Comparison of ENCODE assay signal across 16 mouse cellular contexts in genomic region chr13:53468171-53468570, GRCm38 (mm10). TPM values are rescaled to one million over a fixed set of nuclear protein-coding genes. Genes with fewer than 3 reads are reported as not detected.
DNase-seq lines count a peak whose midpoint lies in the region; ATAC-seq and TF ChIP-seq lines count a peak whose summit lies in the region.
"Had no signal": no experiment of that assay in that cellular context is flagged by ENCODE, and none has a peak within 500 bp of the region (broad histone marks: within the 10 kb centered on the region; RNA-seq: fewer than 3 reads in every experiment).

No protein-coding gene starts in this region.

- 13% methylated on average over 14 of the region's 14 CpGs for WGBS in forebrain, embryonic 11.5 days
- WGBS in forebrain, embryonic 13.5 days = 13% methylated on average over 14 of the region's 14 CpGs
- 43% methylated on average over 14 of the region's 14 CpGs for WGBS in embryonic facial prominence, embryonic 15.5 days
- 49% methylated on average over 14 of the region's 14 CpGs for WGBS in limb, embryonic 12.5 days

- H3K9ac ChIP-seq in forebrain, embryonic 11.5 days (ENCODE audit: low read length) = no peak overlapping the region
- H3K9ac ChIP-seq in forebrain, embryonic 13.5 days = no peak overlapping the region
- H3K9ac ChIP-seq in embryonic facial prominence, embryonic 15.5 days = no peak overlapping the region
- H3K9ac ChIP-seq in limb, embryonic 12.5 days (replicated peaks) = peak overlapping the region; percentile 9; the same call in 1 of the 2 replicates
- H3K9ac ChIP-seq: lung, embryonic 14.5 days had no signal

- no peaks in the 10 kb centered on the region for H3K9me3 ChIP-seq in forebrain, embryonic 11.5 days (ENCODE audit: control insufficient read depth, low read length)
- H3K9me3 ChIP-seq in forebrain, embryonic 13.5 days (replicated peaks) = no peaks in the 10 kb centered on the region
- H3K9me3 ChIP-seq in E14TG2a.4 (ENCODE audit: low read length) = no peaks in the 10 kb centered on the region
- no peaks in the 10 kb centered on the region for H3K9me3 ChIP-seq in embryonic facial prominence, embryonic 15.5 days (replicated peaks)
- no peaks in the 10 kb centered on the region for H3K9me3 ChIP-seq in limb, embryonic 12.5 days

- TF ChIP-seq CTCF in E14TG2a.4 (conservative IDR thresholded peaks at IDR 0.05; ENCODE audit: low read length) = no peak

- no peaks in the 10 kb centered on the region for H3K36me3 ChIP-seq in forebrain, embryonic 11.5 days (ENCODE audit: control insufficient read depth, insufficient read depth, low read length)
- no peaks in the 10 kb centered on the region for H3K36me3 ChIP-seq in forebrain, embryonic 13.5 days (ENCODE audit: poor library complexity, severe bottlenecking)
- no peaks in the 10 kb centered on the region for H3K36me3 ChIP-seq in E14TG2a.4 (ENCODE audit: insufficient read depth, low read length)
- no peaks in the 10 kb centered on the region for H3K36me3 ChIP-seq in embryonic facial prominence, embryonic 15.5 days
- H3K36me3 ChIP-seq in limb, embryonic 12.5 days = no peaks in the 10 kb centered on the region

- peaks cover 19% of the 10 kb centered on the region for H3K4me1 ChIP-seq in forebrain, embryonic 11.5 days (replicated peaks; ENCODE audit: control insufficient read depth, insufficient read depth, low read length)
- H3K4me1 ChIP-seq in forebrain, embryonic 13.5 days = peaks cover 20% of the 10 kb centered on the region
- peaks cover 78% of the 10 kb centered on the region for H3K4me1 ChIP-seq in E14TG2a.4 (replicated peaks; ENCODE audit: low read depth, low read length)
- H3K4me1 ChIP-seq in embryonic facial prominence, embryonic 15.5 days = peaks cover 37% of the 10 kb centered on the region
- H3K4me1 ChIP-seq in limb, embryonic 12.5 days (replicated peaks) = peaks cover 50% of the 10 kb centered on the region

- no peak for DNase-seq in forebrain, embryonic 11.5 days (ENCODE audit: low spot score)
- no peak for DNase-seq in cerebellum, adult 18-20 months
- DNase-seq in cerebellum, adult 9-11 months = no peak
- DNase-seq: adrenal gland, postnatal 36 days; heart, adult 18-20 months; liver; lung, embryonic 14.5 days; thymus, adult 2 months had no signal

- H3K4me3 ChIP-seq in forebrain, embryonic 11.5 days (ENCODE audit: low read depth, low read length) = no peak overlapping the region
- H3K4me3 ChIP-seq in forebrain, embryonic 13.5 days = no peak overlapping the region
- H3K4me3 ChIP-seq in E14TG2a.4 (replicated peaks; ENCODE audit: low read length) = peak overlapping the region; percentile 53
- H3K4me3 ChIP-seq in embryonic facial prominence, embryonic 15.5 days (replicated peaks) = 0 out of 2 replicates have a peak overlapping the region, but pooled peaks have one; percentile 3
- peak overlapping the region; percentile 30 for H3K4me3 ChIP-seq in limb, embryonic 12.5 days (replicated peaks)

- peaks cover 92% of the 10 kb centered on the region for H3K27me3 ChIP-seq in forebrain, embryonic 11.5 days (ENCODE audit: control insufficient read depth, insufficient read depth, low read length)
- H3K27me3 ChIP-seq in forebrain, embryonic 13.5 days = peaks cover 99% of the 10 kb centered on the region
- peaks cover 94% of the 10 kb centered on the region for H3K27me3 ChIP-seq in E14TG2a.4 (ENCODE audit: insufficient read depth, low read length)
- H3K27me3 ChIP-seq in embryonic facial prominence, embryonic 15.5 days = peaks cover 71% of the 10 kb centered on the region
- peaks cover 80% of the 10 kb centered on the region for H3K27me3 ChIP-seq in limb, embryonic 12.5 days

- H3K4me2 ChIP-seq in forebrain, embryonic 11.5 days (ENCODE audit: low read depth, low read length, severe bottlenecking) = peak overlapping the region; percentile 1; the same call in 1 of the 2 replicates
- no peak overlapping the region for H3K4me2 ChIP-seq in forebrain, embryonic 13.5 days
- peak overlapping the region; percentile 21 for H3K4me2 ChIP-seq in embryonic facial prominence, embryonic 15.5 days (replicated peaks)
- H3K4me2 ChIP-seq in limb, embryonic 12.5 days = peak overlapping the region; percentile 88
- H3K4me2 ChIP-seq: lung, embryonic 14.5 days had no signal

- no peak for ATAC-seq in forebrain, embryonic 11.5 days (replicated peaks; ENCODE audit: low FRiP score)
- no peak for ATAC-seq in forebrain, embryonic 13.5 days
- ATAC-seq in embryonic facial prominence, embryonic 15.5 days (ENCODE audit: insufficient number of reproducible peaks, low FRiP score, low TSS enrichment, low read depth) = no peak
- no peak for ATAC-seq in limb, embryonic 12.5 days (ENCODE audit: insufficient number of reproducible peaks, insufficient read depth, low FRiP score, low TSS enrichment, low read depth)
- no peak for ATAC-seq in erythroblast, adult 5-6 weeks (replicated peaks; ENCODE audit: low FRiP score, poor library complexity, severe bottlenecking)

- H3K27ac ChIP-seq in forebrain, embryonic 11.5 days (ENCODE audit: low read depth, low read length) = no peak overlapping the region
- H3K27ac ChIP-seq in forebrain, embryonic 13.5 days = no peak overlapping the region
- H3K27ac ChIP-seq in embryonic facial prominence, embryonic 15.5 days (replicated peaks) = no peak overlapping the region
- peak overlapping the region; percentile 56 for H3K27ac ChIP-seq in limb, embryonic 12.5 days
- H3K27ac ChIP-seq: kidney, postnatal 0 days had no signal

RNA-seq across cellular contexts. Expression of gene Msx2, which starts 4.7 kb away (rescaled TPM):
- 33.0 and 36.6 TPM in 2 replicates for polyA plus RNA-seq in forebrain, embryonic 11.5 days (2014; fragmentation: Nextera tagmentation; extraction: Ambion mirVana)
- polyA plus RNA-seq in forebrain, embryonic 13.5 days (2015; fragmentation: Nextera tagmentation; extraction: Ambion mirVana) = 1.2 and 1.8 TPM in 2 replicates
- polyA plus RNA-seq in embryonic facial prominence, embryonic 15.5 days (2015; fragmentation: Nextera tagmentation; extraction: Ambion mirVana) = 19.3 and 22.9 TPM in 2 replicates
- polyA plus RNA-seq in limb, embryonic 12.5 days (2016; fragmentation: Nextera tagmentation; extraction: Ambion mirVana) = 64.2 and 72.0 TPM in 2 replicates
- not detected in 2 replicates for total RNA-seq in erythroblast, adult 5-6 weeks (2015; ENCODE audit: low replicate concordance)
- not detected in 2 replicates for total RNA-seq in erythroblast, adult 5-6 weeks (2017; ENCODE audit: low replicate concordance)
- total RNA-seq: common myeloid progenitor, adult 5-6 weeks; neutrophil, adult 5-6 weeks had no signal

Comparison
In these comparisons a context has a peak if more than half of its experiments do, and no peak if none do; other contexts are left out.
1. H3K4me3 ChIP-seq: peak in E14TG2a.4 (single experiment), embryonic facial prominence, embryonic 15.5 days (single experiment) and limb, embryonic 12.5 days (single experiment); none in forebrain, embryonic 11.5 days (single experiment) and forebrain, embryonic 13.5 days (single experiment).